Mouse (Mus musculus) cerebellum, adult 2 months (tissue): ENCODE measurements around the gene Arl11.
"Not testable (repeated sequence)": the region's sequence is repeated elsewhere in the genome, so short reads cannot be mapped to it uniquely, and the experiment has no call there.

Source experiments
- CTCF ChIP-seq: fragments of 200-500 bp; IDR thresholded peaks from 2 replicates; pipeline ENCODE4 v1.5.1; 2011; ENCODE audit warnings: low read depth, mild to moderate bottlenecking, control low read depth, low read length, moderate library complexity, borderline replicate concordance; ENCODE audit not compliant: insufficient read depth
- POLR2A ChIP-seq: fragments of 200-500 bp; IDR thresholded peaks from 2 replicates; pipeline ENCODE4 v1.6.1; 2011; ENCODE audit warnings: low read length, control low read depth, borderline replicate concordance; ENCODE audit not compliant: insufficient read depth

- TF ChIP-seq POLR2A, CTCF: not testable (repeated sequence)
These were observed 17.5 kb downstream of the Arl11 start for GRCm38 (mm10) chr14:61327007-61327406.
